Mouse (Mus musculus): Measurements from ENCODE around the gene Asic2. TPM values are rescaled to one million over a fixed set of nuclear protein-coding genes. Genes with fewer than 3 reads are reported as not detected.

Gene Asic2
- total RNA-seq, 1 experiment from 2014 or later: not detected

DNA sequence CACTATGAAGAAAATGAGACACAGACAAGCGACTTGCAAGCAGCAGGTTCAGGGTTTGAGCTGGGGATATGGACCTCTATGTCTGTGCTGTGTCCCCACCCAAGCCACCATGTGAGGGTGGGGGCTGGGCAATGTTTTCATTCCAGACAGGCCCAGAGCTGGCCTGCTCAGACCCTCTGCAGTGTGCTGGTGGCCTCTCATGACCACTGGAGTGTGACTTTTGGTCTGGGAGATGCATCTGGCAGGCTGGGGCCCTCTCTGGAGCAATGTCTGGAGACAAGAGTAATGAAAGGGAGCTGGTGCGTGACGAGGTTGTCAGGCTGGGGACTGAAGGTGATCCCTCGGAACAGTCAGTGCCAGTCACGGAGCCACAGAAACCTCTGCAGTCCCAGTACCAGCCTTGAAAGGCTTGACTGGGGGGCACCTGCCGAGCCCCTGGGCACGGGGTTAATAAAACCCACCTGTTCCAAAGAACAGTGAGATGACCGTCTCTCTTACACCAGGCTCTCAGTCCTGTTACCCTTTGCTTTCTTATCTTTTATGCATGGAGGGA is 848.2 kb downstream of the Asic2 start:
- ATAC-seq (ENCODE audit: extremely low read depth, insufficient number of reproducible peaks, low FRiP score, poor library complexity, severe bottlenecking): no peak

GRCm38 (mm10) chr11:81118055-81118454 is 850.2 kb downstream of the Asic2 start:
- no peak for ATAC-seq (ENCODE audit: extremely low read depth, insufficient number of reproducible peaks, low FRiP score, poor library complexity, severe bottlenecking)

DNA sequence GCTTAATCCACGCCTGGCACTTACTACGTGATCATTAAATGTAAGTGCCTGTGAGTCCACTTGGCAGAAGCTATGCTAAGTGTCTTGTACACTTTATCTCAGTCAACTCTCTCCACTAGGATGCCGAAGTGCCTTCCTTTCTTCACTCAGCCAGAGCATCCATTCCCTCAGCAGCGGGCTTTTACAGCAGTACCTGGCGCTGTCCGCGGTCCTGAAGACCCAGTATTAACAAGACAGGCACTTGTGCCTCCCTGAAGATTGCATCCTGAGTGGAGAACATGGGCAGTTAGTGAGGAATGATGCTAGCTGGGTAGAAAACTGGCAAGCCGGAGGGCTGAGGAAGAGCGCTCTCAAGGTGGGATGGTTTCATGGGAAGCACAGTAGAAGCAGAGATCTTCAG is 852.6 kb downstream of the Asic2 start:
- ATAC-seq (ENCODE audit: extremely low read depth, insufficient number of reproducible peaks, low FRiP score, poor library complexity, severe bottlenecking): no peak

GRCm38 (mm10) chr11:81111626-81112025 is 856.6 kb downstream of the Asic2 start:
- ATAC-seq (ENCODE audit: extremely low read depth, insufficient number of reproducible peaks, low FRiP score, poor library complexity, severe bottlenecking): no peak

GRCm38 (mm10) chr11:81110049-81110448 is 858.2 kb downstream of the Asic2 start:
- ATAC-seq (ENCODE audit: extremely low read depth, insufficient number of reproducible peaks, low FRiP score, poor library complexity, severe bottlenecking): no peak

DNA sequence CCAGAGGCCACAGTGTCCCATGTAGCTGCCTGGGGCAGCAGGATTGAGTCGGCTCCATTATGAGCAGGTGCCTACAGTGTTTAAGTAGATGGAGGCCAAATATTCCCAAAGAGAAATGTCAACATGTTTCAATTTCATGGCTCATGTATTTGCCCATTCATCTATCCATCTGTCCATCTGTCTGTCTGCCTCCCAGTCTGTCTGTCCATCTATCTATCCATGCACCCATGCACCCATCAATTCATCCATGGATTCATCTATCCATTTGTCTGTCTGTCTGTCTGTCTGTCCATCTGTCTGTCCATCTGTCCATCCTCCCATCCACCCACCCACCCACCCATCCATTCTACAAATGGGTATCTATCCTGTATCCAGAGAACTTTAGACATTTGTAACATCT is 861.3 kb downstream of the Asic2 start:
- ATAC-seq (ENCODE audit: extremely low read depth, insufficient number of reproducible peaks, low FRiP score, poor library complexity, severe bottlenecking): no peak

- ATAC-seq (ENCODE audit: extremely low read depth, insufficient number of reproducible peaks, low FRiP score, poor library complexity, severe bottlenecking): no peak
These were observed 867.4 kb downstream of the Asic2 start for GRCm38 (mm10) chr11:81100829-81101228.

DNA sequence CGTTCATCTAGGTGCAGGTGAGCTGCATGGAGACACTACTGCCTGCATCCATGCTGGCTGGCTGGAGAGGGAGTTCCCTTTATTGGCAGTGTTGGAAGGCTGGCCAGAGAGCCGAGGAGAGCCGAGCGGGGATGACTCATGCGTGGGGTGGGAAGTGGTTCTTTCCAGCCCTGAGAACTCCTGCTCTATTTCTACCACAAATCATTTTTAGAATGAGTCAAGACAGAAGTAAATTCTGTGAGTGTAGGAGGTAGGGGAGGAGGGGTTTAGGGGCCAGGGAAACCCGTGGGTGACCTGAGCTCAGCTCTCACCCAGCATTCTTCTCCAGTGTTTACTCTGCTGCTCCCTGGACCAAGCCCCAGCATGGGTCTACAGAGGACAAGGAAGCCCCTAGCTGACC is 872.2 kb downstream of the Asic2 start:
- ATAC-seq (ENCODE audit: extremely low read depth, insufficient number of reproducible peaks, low FRiP score, poor library complexity, severe bottlenecking): no peak

GRCm38 (mm10) chr11:81094581-81094980 is 873.7 kb downstream of the Asic2 start:
- no peak for ATAC-seq (ENCODE audit: extremely low read depth, insufficient number of reproducible peaks, low FRiP score, poor library complexity, severe bottlenecking)

DNA sequence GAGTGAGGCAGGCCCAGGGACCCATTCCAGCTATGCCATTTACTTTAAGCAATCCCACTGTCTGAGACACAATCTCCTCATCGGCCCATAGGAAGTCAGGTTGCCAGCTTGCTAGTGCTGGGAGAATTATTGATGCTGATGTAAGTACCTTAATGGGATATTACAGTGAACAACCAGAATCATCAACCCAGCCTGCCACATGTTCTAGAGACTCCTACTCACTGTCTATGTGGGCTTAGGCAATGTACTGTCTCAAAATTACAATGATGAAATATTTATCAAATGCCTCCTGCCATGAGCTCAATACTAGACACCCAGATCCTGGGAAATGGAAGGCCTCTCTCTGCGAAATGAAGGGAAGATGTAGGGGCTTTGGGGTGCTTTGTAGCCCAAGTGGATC is 876.1 kb downstream of the Asic2 start:
- no peak for ATAC-seq (ENCODE audit: extremely low read depth, insufficient number of reproducible peaks, low FRiP score, poor library complexity, severe bottlenecking)

GRCm38 (mm10) chr11:81083822-81084221 is 884.4 kb downstream of the Asic2 start:
- ATAC-seq (ENCODE audit: extremely low read depth, insufficient number of reproducible peaks, low FRiP score, poor library complexity, severe bottlenecking): no peak

DNA sequence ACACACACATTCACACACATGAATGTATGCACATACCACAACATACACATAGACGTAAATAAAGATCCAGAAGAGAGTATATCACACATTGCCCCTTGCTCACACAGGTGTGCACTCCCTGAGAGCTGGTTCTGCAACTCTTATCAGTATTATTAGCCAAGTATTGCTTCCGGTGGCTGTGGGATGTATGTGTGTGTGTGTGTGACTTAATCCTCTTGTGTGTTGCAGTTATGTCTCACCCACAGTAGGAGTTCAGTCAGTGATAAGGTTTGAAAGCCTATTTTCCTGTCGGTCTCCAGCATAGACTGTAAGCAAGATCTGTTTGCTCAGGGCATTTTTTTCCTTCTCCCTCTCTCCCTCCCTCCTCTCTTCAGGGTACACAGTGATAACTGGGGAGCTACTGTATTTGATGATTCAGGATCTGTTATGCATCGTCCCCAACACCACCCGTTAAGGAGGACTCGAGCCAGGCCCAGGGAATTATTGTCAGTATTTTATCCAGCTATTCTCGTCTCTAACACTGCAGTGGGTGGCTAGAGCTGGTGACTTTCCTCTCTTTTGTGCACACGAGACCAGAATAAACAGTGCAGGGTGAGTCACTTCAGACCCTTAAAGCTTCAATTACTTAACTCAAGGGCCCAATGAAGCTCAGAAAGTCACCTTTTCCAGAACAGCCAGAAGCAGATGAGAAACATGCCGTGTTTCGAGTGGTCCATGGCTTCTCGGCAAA is 888.0 kb downstream of the Asic2 start:
- no peak for ATAC-seq (ENCODE audit: extremely low read depth, insufficient number of reproducible peaks, low FRiP score, poor library complexity, severe bottlenecking)

DNA sequence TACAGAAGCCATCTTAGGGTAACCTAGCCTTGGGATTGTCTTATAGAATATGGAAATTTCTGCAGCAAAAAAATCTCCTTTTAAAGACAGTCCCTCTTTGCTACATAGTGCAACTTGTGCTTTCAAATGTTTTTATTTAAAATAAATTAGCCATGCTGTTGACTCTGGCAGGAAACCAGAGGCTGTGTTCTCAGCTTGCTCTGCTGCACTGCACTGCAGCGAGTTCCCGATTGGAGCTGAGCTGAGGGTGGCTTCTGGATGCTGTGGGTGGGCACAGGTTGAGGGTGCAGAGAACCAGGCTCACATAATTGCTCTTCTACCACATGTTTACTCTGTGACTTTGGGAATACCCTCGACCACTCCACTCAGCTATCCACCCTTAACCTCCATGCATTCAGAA is 889.0 kb downstream of the Asic2 start:
- no peak for ATAC-seq (ENCODE audit: extremely low read depth, insufficient number of reproducible peaks, low FRiP score, poor library complexity, severe bottlenecking)

- no peak for ATAC-seq (ENCODE audit: extremely low read depth, insufficient number of reproducible peaks, low FRiP score, poor library complexity, severe bottlenecking)
These were observed 896.4 kb downstream of the Asic2 start for GRCm38 (mm10) chr11:81071836-81072235.

DNA sequence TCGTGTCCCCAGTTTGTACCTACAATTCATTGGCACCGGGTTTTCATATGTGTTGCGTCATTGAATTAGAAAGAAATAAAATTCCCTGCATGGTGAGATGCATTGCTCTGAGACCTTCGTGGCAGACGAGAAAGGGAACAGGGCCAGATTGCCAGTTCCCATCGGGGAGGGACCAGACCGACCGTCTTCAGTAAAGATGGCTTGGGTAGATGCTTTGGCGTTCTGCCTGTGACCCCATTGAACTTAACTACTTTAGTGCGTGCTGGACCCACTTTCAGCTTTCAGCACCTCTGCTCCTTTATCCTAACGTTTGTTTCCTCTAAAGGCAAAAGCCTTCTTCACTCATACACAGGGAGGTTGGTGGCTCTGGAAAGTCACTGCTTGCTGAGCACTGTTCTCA is 902.9 kb downstream of the Asic2 start:
- ATAC-seq (ENCODE audit: extremely low read depth, insufficient number of reproducible peaks, low FRiP score, poor library complexity, severe bottlenecking): no peak

DNA sequence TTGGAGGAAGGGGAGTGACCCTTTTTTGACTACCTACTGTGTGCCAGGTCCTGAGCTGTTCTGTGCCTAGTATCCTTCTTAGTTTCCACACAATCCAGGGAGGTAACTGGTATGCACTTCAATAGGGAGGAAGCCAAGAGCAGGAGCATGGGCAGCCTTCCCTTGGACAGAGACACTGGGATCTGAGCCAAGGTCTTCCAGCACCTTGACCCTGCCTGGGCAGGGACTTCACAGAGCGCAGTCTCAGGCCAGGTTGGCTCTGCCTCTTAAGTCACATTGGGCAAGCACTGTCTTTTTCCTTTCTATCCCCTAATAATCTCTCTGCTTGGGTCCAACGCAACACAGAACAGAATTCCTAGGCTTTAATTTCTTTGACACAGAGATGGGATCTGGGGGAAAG is 904.3 kb downstream of the Asic2 start:
- ATAC-seq (ENCODE audit: extremely low read depth, insufficient number of reproducible peaks, low FRiP score, poor library complexity, severe bottlenecking): no peak

DNA sequence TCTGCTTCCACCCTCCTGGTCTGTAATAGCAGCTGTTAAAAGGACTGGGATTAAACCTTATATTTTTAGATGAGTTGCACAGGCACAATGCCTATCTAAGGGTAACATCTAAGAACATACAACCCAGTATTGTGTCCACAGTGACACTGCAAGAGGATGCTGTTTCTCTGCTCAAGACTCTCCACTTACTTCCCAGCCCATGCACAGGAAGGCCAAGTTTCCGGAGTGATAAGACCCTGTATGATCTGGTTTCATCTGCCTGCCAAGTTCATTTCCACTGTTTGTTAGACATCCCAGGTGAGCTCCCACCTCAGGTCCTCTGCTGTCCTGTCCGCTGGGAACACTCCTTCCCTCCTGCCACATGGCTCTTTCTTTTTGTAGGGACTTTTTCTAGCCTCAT is 908.2 kb downstream of the Asic2 start:
- no peak for ATAC-seq (ENCODE audit: extremely low read depth, insufficient number of reproducible peaks, low FRiP score, poor library complexity, severe bottlenecking)

DNA sequence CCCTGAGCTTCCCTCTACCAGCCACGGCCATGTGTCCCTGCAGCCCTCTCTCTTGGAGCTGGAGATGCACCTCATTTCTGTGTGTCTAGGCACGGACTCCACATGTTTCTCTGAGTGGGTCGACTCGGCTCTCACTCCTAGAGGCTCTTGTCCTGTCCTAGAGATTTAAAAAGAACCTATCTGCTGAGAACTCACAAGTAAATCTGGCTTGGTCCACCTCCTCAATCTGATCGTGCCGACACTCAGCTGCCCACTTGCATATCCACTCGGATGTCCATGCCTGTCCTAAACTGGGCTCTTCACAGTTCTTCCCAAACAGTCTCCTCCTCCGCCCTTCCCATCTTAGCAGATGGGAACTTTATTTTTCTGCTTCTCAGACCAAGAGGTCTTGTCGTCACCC is 908.7 kb downstream of the Asic2 start:
- ATAC-seq (ENCODE audit: extremely low read depth, insufficient number of reproducible peaks, low FRiP score, poor library complexity, severe bottlenecking): no peak

DNA sequence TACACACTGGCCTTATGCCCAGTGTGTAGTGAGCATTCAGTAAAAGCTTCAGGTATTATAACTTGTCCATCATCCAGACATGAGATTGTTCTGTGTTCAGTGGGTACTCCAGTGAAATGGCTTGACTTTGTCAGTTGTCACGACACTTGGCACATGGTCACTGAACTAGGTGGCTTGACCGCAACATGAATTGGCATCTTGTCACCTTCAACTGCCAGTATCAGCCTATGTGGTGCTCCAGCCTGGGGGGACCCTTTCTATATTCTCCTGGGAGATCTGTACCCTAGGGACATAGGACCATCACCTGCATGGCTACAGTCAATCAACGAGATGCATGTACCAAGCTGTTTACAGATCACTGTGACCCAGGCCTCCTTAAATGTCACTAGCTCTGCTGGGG is 910.8 kb downstream of the Asic2 start:
- ATAC-seq (ENCODE audit: extremely low read depth, insufficient number of reproducible peaks, low FRiP score, poor library complexity, severe bottlenecking): no peak

GRCm38 (mm10) chr11:81056776-81057175 is 911.5 kb downstream of the Asic2 start:
- no peak for ATAC-seq (ENCODE audit: extremely low read depth, insufficient number of reproducible peaks, low FRiP score, poor library complexity, severe bottlenecking)
